In genomic region chr11:105153068-105153833, GRCm38 (mm10) we compare ENCODE assay signal across 8 mouse cellular contexts. TPM values are rescaled to one million over a fixed set of nuclear protein-coding genes. Genes with fewer than 3 reads are reported as not detected.
DNase-seq lines count a peak whose midpoint lies in the region; ATAC-seq lines count a peak whose summit lies in the region.

No protein-coding gene starts in this region.

- WGBS in intestine, embryonic 15.5 days: 34% methylated on average over 12 of the region's 12 CpGs
- 23% methylated on average over 12 of the region's 12 CpGs for WGBS in liver, embryonic 16.5 days (ENCODE audit: insufficient replicate concordance)

- peak overlapping the region; percentile 60 for H3K4me3 ChIP-seq in erythroblast, embryonic 14.5 days (replicated peaks)
- no peak overlapping the region for H3K4me3 ChIP-seq in intestine, embryonic 15.5 days (replicated peaks)
- peak overlapping the region; percentile 38 for H3K4me3 ChIP-seq in liver, embryonic 16.5 days (ENCODE audit: low read depth, low read length)

- H3K27ac ChIP-seq in intestine, embryonic 15.5 days: no peak overlapping the region
- H3K27ac ChIP-seq in liver, embryonic 16.5 days (ENCODE audit: low read length): peak overlapping the region; percentile 96

- ATAC-seq in intestine, embryonic 15.5 days: peak; percentile 86
- ATAC-seq in liver, embryonic 16.5 days (ENCODE audit: low read depth): peak; percentile 84
- ATAC-seq in cerebellum, adult (ENCODE audit: insufficient number of reproducible peaks, low FRiP score, low TSS enrichment): no peak

- no peaks in the 10 kb centered on the region for H3K9me3 ChIP-seq in erythroblast, embryonic 14.5 days (ENCODE audit: control insufficient read depth, low read length)
- no peaks in the 10 kb centered on the region for H3K9me3 ChIP-seq in intestine, embryonic 15.5 days
- no peaks in the 10 kb centered on the region for H3K9me3 ChIP-seq in liver, embryonic 16.5 days (replicated peaks; ENCODE audit: control insufficient read depth, low read length)

- H3K4me2 ChIP-seq in intestine, embryonic 15.5 days (replicated peaks): peak overlapping the region; percentile 17; the same call in 1 of the 2 replicates
- peak overlapping the region; percentile 68 for H3K4me2 ChIP-seq in liver, embryonic 16.5 days (ENCODE audit: low read depth, low read length)

- H3K4me1 ChIP-seq in erythroblast, embryonic 14.5 days (ENCODE audit: control insufficient read depth): peaks cover 92% of the 10 kb centered on the region
- peaks cover 10% of the 10 kb centered on the region; the same call in 1 of the 2 replicates for H3K4me1 ChIP-seq in intestine, embryonic 15.5 days (replicated peaks)
- H3K4me1 ChIP-seq in liver, embryonic 16.5 days (ENCODE audit: control insufficient read depth, low read depth, low read length): peaks cover 70% of the 10 kb centered on the region

- intact Hi-C loops in gastrocnemius, postnatal 14 days (cut with DNase I; ENCODE audit: low total_unique reads): no loop called here

- H3K27me3 ChIP-seq in erythroblast, embryonic 14.5 days (ENCODE audit: control insufficient read depth): no peaks in the 10 kb centered on the region
- H3K27me3 ChIP-seq in intestine, embryonic 15.5 days (replicated peaks): no peaks in the 10 kb centered on the region
- no peaks in the 10 kb centered on the region for H3K27me3 ChIP-seq in liver, embryonic 16.5 days (ENCODE audit: control insufficient read depth, insufficient read depth, low read depth, low read length)

- H3K36me3 ChIP-seq in erythroblast, embryonic 14.5 days (ENCODE audit: control insufficient read depth): peaks cover 5% of the 10 kb centered on the region; the same call in 1 of the 2 replicates
- no peaks in the 10 kb centered on the region for H3K36me3 ChIP-seq in intestine, embryonic 15.5 days
- H3K36me3 ChIP-seq in liver, embryonic 16.5 days (ENCODE audit: control insufficient read depth, insufficient read depth): no peaks in the 10 kb centered on the region

- H3K9ac ChIP-seq in intestine, embryonic 15.5 days: no peak overlapping the region; the same call in 1 of the 2 replicates
- H3K9ac ChIP-seq in liver, embryonic 16.5 days (ENCODE audit: low read depth, low read length): peak overlapping the region; percentile 61

- DNase-seq in gastrocnemius, postnatal 14 days: peak; percentile 22
- DNase-seq in gastrocnemius, adult 8-10 months (ENCODE audit: low spot score in 2 of 2): no peak
- DNase-seq in ovary, postnatal 10 days (ENCODE audit: low spot score): peak; percentile 8
- DNase-seq in thymus, postnatal 36 days: no peak

RNA-seq across cellular contexts. Expression of gene Gm10842, which starts 6.6 kb away (rescaled TPM):
- total RNA-seq in gastrocnemius, postnatal 14 days (2021): not detected
- total RNA-seq in gastrocnemius, adult 8-10 months (2022): not detected
- polyA plus RNA-seq in erythroblast, embryonic 14.5 days (2012): not detected in 2 replicates
- polyA plus RNA-seq in intestine, embryonic 15.5 days (2015; fragmentation: Nextera tagmentation; extraction: Ambion mirVana): not detected in 2 replicates
- polyA plus RNA-seq in liver, embryonic 16.5 days (2015; fragmentation: Nextera tagmentation; extraction: Ambion mirVana): not detected in 2 replicates

RNA-seq across cellular contexts. Expression of gene Tlk2, which starts 25.4 kb away (rescaled TPM):
- total RNA-seq in gastrocnemius, postnatal 14 days (2021): 10 to 100 TPM; 32.3 to 33.6 TPM
- 10 to 100 TPM; 37.2 to 49.4 (median 40.8) TPM for total RNA-seq in gastrocnemius, adult 8-10 months (2022)
- 0.56 and 0.91 TPM in 2 replicates for polyA plus RNA-seq in erythroblast, embryonic 14.5 days (2012)
- 12.7 and 16.0 TPM in 2 replicates for polyA plus RNA-seq in intestine, embryonic 15.5 days (2015; fragmentation: Nextera tagmentation; extraction: Ambion mirVana)
- polyA plus RNA-seq in liver, embryonic 16.5 days (2015; fragmentation: Nextera tagmentation; extraction: Ambion mirVana): 5.5 and 6.6 TPM in 2 replicates

RNA-seq across cellular contexts. Expression of gene Mettl2, which starts 27.0 kb away (rescaled TPM):
- total RNA-seq in gastrocnemius, postnatal 14 days (2021): 1 to 10 TPM; 6.9 to 9.6 TPM
- 1 to 10 TPM; 7.8 to 8.1 (median 8.0) TPM for total RNA-seq in gastrocnemius, adult 8-10 months (2022)
- polyA plus RNA-seq in erythroblast, embryonic 14.5 days (2012): 0.31 and 0.35 TPM in 2 replicates
- 36.2 and 38.0 TPM in 2 replicates for polyA plus RNA-seq in intestine, embryonic 15.5 days (2015; fragmentation: Nextera tagmentation; extraction: Ambion mirVana)
- 13.8 and 15.1 TPM in 2 replicates for polyA plus RNA-seq in liver, embryonic 16.5 days (2015; fragmentation: Nextera tagmentation; extraction: Ambion mirVana)

Comparison
In these comparisons a context has a peak if more than half of its experiments do, and no peak if none do; other contexts are left out.
1. DNase-seq: peak in gastrocnemius, postnatal 14 days (single experiment) and ovary, postnatal 10 days (single experiment); none in gastrocnemius, adult 8-10 months (0 of 2) and thymus, postnatal 36 days (0 of 2).
2. RNA of gene Mettl2, which starts 27.0 kb away (polyA plus RNA-seq): 36.2 to 38.0 TPM in intestine, embryonic 15.5 days and 13.8 to 15.1 TPM in liver, embryonic 16.5 days; 0.31 to 0.35 TPM in erythroblast, embryonic 14.5 days; every median in the first group is over 10 times any median in the second.